Mouse (Mus musculus) liver, embryonic 12.5 days (tissue): ENCODE data around the gene Lypd5. TPM values are rescaled to one million over a fixed set of nuclear protein-coding genes. Genes with fewer than 3 reads are reported as not detected.

Source experiments
- ATAC-seq: fragments of 200-750 bp; cut with Nextera tagmentation; 2 replicates; pipeline ENCODE4 v1.8.0; 2017; ENCODE audit warnings: moderate number of reproducible peaks, mild to moderate bottlenecking, moderate library complexity
- H3K27ac ChIP-seq: fragments of 300-500 bp; sonication (generic); 2 replicates; pipeline ENCODE4 v1.5.1; 2016; ENCODE audit warnings: mild to moderate bottlenecking
- H3K27me3 ChIP-seq: fragments of 300-500 bp; sonication (generic); replicated peaks from 2 replicates; pipeline ENCODE4 v1.6.1; 2016; ENCODE audit warnings: mild to moderate bottlenecking, moderate library complexity
- H3K36me3 ChIP-seq: fragments of 300-500 bp; sonication (generic); 2 replicates; pipeline ENCODE4 v1.6.1; 2016; ENCODE audit warnings: mild to moderate bottlenecking, moderate library complexity
- H3K4me1 ChIP-seq: fragments of 300-500 bp; sonication (generic); 2 replicates; pipeline ENCODE4 v1.6.1; 2016
- H3K4me2 ChIP-seq: fragments of 300-500 bp; sonication (generic); 2 replicates; pipeline ENCODE4 v1.6.1; 2016; ENCODE audit warnings: mild to moderate bottlenecking, moderate library complexity
- H3K4me3 ChIP-seq: fragments of 300-500 bp; sonication (generic); 2 replicates; pipeline ENCODE4 v1.5.1; 2016; ENCODE audit warnings: mild to moderate bottlenecking, moderate library complexity
- H3K9ac ChIP-seq: fragments of 300-500 bp; sonication (generic); 2 replicates; pipeline ENCODE4 v1.6.1; 2016; ENCODE audit warnings: mild to moderate bottlenecking, moderate library complexity
- H3K9me3 ChIP-seq: fragments of 300-500 bp; sonication (generic); replicated peaks from 2 replicates; pipeline ENCODE4 v1.6.1; 2016; ENCODE audit warnings: mild to moderate bottlenecking, moderate library complexity
- WGBS: fragments of 180-500 bp; shearing (Covaris S2); methylation state at CpG from one replicate; pipeline ENCODE4 v1.1.7; 2016; ENCODE audit not compliant: insufficient replicate concordance; 5-methylcytosine and 5-hydroxymethylcytosine counted together
- polyA plus RNA-seq: library from polyadenylated mRNA; unstranded; fragments of >200 nt; fragmentation: Nextera tagmentation; extraction: Ambion mirVana; gene quantifications from 2 replicates; pipeline ENCODE4 v1.2.1, GENCODE M21; 2016

The Lypd5 gene
- polyA plus RNA-seq, 1 experiment from 2014 or later, result not detected

DNA sequence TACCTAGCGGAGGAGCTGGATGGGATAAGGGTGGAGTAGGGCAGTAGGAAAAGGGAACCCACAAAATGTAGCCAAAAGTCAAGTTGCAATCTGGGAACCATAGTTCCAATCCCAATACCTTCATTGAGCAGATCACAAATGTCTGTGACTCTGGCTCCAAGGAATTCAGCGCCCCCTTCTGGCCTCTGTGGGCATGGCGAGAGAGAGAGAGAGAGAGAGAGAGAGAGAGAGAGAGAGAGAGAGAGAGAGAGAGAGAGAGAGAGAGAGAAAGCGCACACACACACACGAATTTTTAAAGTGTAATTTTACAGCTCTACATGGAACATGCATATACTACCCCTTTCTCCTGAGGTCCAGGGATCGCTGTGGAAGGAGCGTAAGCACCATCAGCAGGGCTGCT lies 14.2 kb downstream of the Lypd5 start:
- WGBS, result 18% methylated on average over 6 of the region's 7 CpGs
- H3K9ac ChIP-seq, result no peak overlapping the region
- H3K4me2 ChIP-seq, result peak overlapping the region; percentile 14; the same call in 1 of the 2 replicates
- peaks cover 55% of the 10 kb centered on the region for H3K4me1 ChIP-seq
- H3K36me3 ChIP-seq, result no peaks in the 10 kb centered on the region
- H3K27ac ChIP-seq, result no peak overlapping the region
- no peaks in the 10 kb centered on the region for H3K9me3 ChIP-seq
- ATAC-seq, result no peak
- H3K4me3 ChIP-seq, result no peak overlapping the region
- peaks cover 21% of the 10 kb centered on the region for H3K27me3 ChIP-seq

DNA sequence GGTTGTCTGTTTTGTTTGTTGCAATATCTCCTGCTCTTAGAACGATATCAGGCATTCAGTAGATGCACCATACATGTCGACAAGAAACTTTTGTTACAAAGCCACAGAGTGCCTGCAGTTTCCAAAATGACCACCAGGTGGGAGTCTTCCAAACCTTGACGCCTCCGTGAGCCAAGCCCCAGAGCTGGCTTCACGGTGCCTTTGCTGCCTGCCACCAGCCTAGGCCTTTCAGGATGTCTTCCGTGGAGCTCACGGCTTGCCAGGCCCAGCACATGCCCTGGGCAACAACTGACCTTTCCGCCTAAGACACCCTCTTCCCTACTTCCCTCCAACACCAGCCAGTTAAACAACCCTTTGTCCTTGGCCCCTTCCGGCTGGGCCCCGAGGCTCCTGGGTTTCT lies 15.8 kb downstream of the Lypd5 start:
- 19% methylated on average over 10 of the region's 10 CpGs for WGBS
- Histone ChIP-seq H3K4me2 (peak overlapping the region; percentile 42), H3K9me3 (no peaks in the 10 kb centered on the region), H3K4me3 (no peak overlapping the region), H3K4me1 (peaks cover 71% of the 10 kb centered on the region), H3K36me3 (no peaks in the 10 kb centered on the region), H3K9ac (peak overlapping the region; percentile 60), H3K27ac (peak overlapping the region; percentile 100), H3K27me3 (peaks cover 21% of the 10 kb centered on the region)
- peak; percentile 57 for ATAC-seq

DNA sequence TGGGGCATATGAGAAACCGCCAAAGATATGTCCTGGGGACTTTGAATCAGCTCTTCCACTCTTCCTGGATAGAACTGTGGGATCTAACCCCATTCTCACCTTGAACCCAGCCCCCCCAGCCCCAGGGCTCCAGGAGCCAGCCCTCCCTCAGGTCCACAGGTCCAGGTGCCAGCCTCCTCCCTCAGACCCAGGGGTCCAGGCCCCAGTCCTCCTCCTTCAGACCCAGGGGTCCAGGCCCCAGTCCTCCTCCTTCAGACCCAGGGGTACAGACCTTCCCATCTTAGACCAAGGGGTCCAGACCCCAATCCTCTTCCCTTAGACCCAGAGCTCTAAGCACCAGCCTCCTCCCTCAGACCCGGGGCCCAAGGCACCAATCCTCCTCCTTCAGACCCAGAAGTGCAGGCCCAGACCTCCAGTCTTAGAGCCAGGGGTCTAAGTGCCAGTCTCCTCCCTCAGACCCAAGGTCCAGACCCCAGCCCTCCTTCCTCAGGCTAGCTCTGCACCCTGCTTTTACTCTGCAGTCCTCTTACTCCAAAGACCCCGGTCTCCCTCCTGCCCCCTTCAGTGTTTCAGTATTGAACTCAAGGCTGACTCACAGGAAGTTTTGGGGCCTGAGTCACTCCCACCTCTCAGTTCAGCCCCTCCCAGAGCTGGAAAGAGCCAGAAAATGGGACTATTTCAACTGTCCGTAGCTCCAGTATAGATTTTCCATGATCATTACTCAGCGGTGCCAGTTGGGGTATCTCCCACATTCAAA lies 16.4 kb downstream of the Lypd5 start:
- Histone ChIP-seq H3K27ac (peak overlapping the region; percentile 100), H3K36me3 (no peaks in the 10 kb centered on the region), H3K9me3 (no peaks in the 10 kb centered on the region), H3K4me1 (peaks cover 73% of the 10 kb centered on the region), H3K27me3 (peaks cover 21% of the 10 kb centered on the region), H3K9ac (peak overlapping the region; percentile 60), H3K4me2 (0 out of 2 replicates have a peak overlapping the region, but pooled peaks have one; percentile 10), H3K4me3 (no peak overlapping the region)
- WGBS, result 63% methylated on average over 5 of the region's 5 CpGs
- no peak for ATAC-seq

DNA sequence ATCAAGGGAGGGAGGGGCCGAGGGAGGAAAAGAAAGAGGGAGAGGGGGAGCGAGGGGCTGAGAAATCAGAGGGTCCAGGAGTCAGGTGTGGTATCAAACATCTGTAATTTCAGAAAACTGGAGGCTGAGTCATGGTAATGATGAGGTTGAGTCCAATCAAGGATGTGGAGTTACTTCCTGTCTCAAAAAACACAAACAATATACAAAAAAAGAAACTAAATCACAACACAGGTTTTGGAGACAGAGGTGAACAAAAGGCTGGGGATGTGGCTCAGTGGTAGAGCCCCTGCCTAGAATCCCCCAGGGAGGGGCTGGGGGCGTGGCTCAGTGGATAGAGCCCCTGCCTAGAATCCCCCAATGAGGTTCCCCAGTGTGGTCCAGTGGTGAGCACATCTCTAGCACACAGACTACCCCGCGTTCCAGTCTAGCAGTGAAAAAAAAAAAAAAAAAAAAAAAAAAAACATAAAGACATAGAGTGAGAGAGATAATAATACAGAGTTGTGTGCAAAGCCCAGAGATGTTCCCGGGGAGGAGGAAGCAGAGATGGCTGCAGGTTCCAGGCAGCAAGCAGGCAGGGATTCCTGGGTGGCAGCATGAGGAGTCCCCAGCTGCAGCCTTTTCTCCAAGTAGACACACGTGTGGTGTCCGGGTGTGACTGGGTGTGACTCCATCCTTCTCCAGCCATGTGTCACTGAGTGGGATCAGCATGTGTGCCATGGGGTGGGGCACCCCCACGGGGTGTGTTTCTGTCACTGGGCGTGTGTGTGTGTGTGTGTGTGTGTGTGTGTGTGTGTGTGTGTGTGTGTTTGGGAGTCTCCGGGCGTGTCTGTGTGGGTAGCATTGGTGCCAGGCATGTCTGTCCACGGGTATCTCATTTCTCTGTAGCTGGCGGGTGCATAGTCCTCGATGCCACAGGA lies 18.0 kb downstream of the Lypd5 start:
- peak overlapping the region; percentile 7 for H3K4me2 ChIP-seq
- no peak overlapping the region for H3K4me3 ChIP-seq
- peak overlapping the region; percentile 100 for H3K27ac ChIP-seq
- H3K9me3 ChIP-seq, result no peaks in the 10 kb centered on the region
- peaks cover 73% of the 10 kb centered on the region for H3K4me1 ChIP-seq
- peaks cover 18% of the 10 kb centered on the region for H3K27me3 ChIP-seq
- H3K36me3 ChIP-seq, result 0 out of 2 replicates have a peak, but pooled peaks cover 4% of the 10 kb centered on the region
- H3K9ac ChIP-seq, result peak overlapping the region; percentile 19; the same call in 1 of the 2 replicates
- peak; percentile 5; the same call in 1 of the 2 replicates for ATAC-seq
- 57% methylated on average over 13 of the region's 15 CpGs for WGBS

DNA sequence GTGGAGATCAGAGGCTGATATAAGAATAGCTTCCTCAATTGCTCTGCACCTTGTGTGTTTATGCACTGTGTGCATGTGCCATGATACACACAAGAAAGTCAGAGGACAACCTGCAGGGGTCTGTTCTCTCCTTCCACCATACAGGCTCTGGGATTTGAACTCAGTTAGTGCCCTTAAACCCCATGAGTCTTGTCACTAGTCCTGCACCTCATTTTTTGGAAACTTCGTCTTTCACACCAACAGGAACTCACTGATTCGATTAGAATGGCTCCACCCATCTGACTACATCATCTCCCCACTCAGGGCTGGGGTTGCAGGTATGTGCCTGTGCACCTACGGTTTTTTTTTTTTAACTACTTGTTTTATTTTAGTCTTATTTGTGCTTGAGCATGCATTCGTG lies 19.2 kb downstream of the Lypd5 start:
- Histone ChIP-seq H3K9me3 (no peaks in the 10 kb centered on the region), H3K4me1 (peaks cover 78% of the 10 kb centered on the region), H3K9ac (peak overlapping the region; percentile 100; the same call in 1 of the 2 replicates), H3K4me2 (peak overlapping the region; percentile 96; the same call in 1 of the 2 replicates), H3K36me3 (peaks cover 14% of the 10 kb centered on the region), H3K4me3 (no peak overlapping the region), H3K27ac (peak overlapping the region; percentile 100), H3K27me3 (peaks cover 9% of the 10 kb centered on the region)
- WGBS, result 49% methylated on average over 4 of the region's 4 CpGs
- no peak for ATAC-seq

DNA sequence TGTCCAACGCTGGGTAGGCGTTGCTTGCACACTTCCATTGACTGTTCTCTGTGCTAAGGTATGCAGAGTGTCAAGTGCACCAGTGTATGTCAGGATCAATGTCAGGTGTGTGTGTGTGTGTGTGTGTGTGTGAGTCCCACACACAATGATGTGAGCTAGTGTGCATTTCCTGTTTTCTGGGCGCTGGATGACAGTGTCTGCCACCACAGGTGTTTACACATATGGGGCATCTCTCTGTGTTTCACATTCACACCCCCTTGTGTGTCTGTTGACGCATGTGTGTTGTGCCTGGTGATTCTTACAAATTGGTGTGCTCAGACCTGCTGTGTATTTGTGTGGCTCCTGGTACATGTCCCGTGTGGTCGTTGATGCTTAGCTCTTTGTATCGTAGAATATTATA lies 19.9 kb downstream of the Lypd5 start:
- Histone ChIP-seq H3K27me3 (peaks cover 3% of the 10 kb centered on the region), H3K9me3 (no peaks in the 10 kb centered on the region), H3K36me3 (peaks cover 21% of the 10 kb centered on the region), H3K4me2 (peak overlapping the region; percentile 96), H3K27ac (peak overlapping the region; percentile 100), H3K4me1 (peaks cover 78% of the 10 kb centered on the region), H3K4me3 (peak overlapping the region; percentile 88; the same call in 1 of the 2 replicates), H3K9ac (peak overlapping the region; percentile 100)
- ATAC-seq, result no peak
- WGBS, result 82% methylated on average over 7 of the region's 7 CpGs

DNA sequence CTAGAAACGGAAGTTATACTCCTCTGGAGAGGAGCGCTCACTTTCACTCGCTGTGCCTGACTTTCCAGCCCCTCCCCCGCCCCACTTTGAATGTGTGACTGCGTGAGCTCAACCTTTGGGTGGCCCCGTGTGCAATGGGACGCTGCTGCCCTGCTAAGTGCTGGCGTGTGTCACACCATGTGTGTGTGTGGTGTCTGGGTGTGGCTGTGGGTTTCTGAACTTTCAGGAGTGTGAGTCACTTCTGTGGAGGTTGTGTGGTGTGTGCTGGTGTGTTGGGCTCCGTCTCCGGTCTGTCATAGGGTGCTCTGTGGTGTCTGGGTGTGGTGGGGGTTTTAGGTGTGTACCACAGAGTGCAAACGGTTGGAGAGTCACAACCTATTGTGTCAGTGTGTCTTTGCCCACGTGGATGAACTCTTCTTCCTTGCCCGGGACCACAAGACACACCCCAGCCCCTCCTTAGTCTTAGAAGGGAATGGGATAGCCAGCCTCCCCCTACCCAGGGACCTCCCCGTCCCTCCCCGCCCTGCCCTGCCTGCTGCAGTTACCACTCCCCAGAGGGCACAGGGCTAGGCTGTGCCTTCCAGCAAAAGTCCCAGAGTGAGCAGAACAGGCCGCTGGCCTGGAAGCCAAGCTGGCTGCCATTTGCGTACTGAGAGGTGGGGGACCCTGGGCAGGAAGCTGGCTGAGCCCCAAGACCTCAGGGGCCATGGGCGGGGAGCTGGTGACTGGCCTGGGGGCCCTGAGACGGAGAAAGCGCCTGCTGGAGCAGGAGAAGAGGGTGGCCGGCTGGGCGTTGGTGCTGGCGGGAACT lies 20.9 kb downstream of the Lypd5 start, which contains the start of gene Kcnn4:
Gene Kcnn4 (plus strand): TSS at position 533 of the 811 bp plus-strand sequence.
- no peaks in the 10 kb centered on the region; the same call in 1 of the 2 replicates for H3K27me3 ChIP-seq
- H3K27ac ChIP-seq, result peak within 1 kb of the TSS; percentile 100
- H3K9me3 ChIP-seq, result no peaks in the 10 kb centered on the region
- peak within 1 kb of the TSS; percentile 100 for H3K9ac ChIP-seq
- H3K4me1 ChIP-seq, result peaks cover 79% of the 10 kb centered on the region
- peaks cover 31% of the 10 kb centered on the region for H3K36me3 ChIP-seq
- WGBS, result 10% methylated on average over 20 of the region's 23 CpGs
- ATAC-seq, result peak; percentile 70
- peak within 1 kb of the TSS; percentile 88 for H3K4me3 ChIP-seq
- H3K4me2 ChIP-seq, result peak within 1 kb of the TSS; percentile 96

DNA sequence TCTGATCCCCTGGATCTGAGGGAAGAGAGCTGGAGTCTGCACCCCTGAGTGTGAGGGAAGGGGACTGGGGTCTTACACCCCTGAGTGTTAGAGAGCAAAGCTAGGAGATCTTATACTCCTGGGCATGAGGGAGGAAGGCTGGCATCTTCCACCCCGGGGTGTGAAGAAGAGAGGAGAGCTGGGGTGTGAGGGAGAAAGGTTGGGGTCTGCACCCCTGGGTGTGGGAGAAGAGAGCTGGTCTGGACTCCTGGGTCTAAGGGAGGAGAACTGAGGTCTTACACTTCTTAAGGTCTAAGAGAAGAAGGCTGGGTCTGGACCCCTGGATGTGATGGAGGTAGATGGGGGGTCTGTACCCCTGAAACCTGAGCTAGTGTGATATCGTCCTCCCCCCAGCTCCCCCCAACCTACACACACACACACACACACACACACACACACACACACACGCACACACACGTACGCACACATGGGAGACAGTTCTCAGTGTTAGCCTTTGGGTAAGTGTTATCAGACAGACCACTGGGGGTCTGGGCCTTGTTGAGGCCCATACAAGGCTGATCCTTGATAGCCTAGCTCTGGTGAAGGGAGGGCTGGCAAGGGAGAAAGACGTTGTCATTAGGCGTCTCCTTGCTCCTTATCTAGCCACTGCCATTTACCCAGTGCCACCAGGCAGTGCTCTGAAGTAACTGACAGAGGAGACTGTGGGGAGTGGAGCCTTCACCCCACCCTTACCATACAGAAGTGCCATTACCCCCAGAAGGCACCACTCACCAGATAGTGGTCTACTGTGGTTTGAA lies 22.2 kb downstream of the Lypd5 start:
- no peaks in the 10 kb centered on the region for H3K9me3 ChIP-seq
- H3K4me1 ChIP-seq, result peaks cover 79% of the 10 kb centered on the region
- peak overlapping the region; percentile 100 for H3K9ac ChIP-seq
- peak overlapping the region; percentile 88 for H3K4me3 ChIP-seq
- H3K27ac ChIP-seq, result peak overlapping the region; percentile 100
- no peaks in the 10 kb centered on the region; the same call in 1 of the 2 replicates for H3K27me3 ChIP-seq
- H3K36me3 ChIP-seq, result peaks cover 43% of the 10 kb centered on the region
- peak; percentile 87 for ATAC-seq
- peak overlapping the region; percentile 96 for H3K4me2 ChIP-seq
- 10% methylated on average over 6 of the region's 7 CpGs for WGBS

DNA sequence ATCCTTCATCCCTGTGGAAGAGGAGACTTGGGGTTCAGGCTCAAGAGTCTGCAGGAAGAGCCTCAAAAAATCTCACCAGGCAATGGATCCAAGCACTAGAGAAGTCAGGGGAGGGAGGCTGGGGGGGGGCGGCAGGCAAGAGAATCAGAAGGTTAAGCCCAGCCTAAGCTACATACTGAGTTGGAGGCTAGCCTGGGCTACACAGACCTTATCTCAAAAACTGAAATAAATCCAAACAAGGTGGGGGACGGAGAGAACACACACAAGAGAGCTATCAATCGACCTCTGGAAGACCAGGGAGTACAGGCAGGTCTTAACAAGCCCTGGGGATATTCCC lies 22.8 kb downstream of the Lypd5 start:
- 24% methylated on average over 3 of the region's 3 CpGs for WGBS
- peaks cover 49% of the 10 kb centered on the region for H3K36me3 ChIP-seq
- ATAC-seq, result no peak
- H3K9me3 ChIP-seq, result no peaks in the 10 kb centered on the region
- no peaks in the 10 kb centered on the region; the same call in 1 of the 2 replicates for H3K27me3 ChIP-seq
- peaks cover 79% of the 10 kb centered on the region for H3K4me1 ChIP-seq
- peak overlapping the region; percentile 88 for H3K4me3 ChIP-seq
- peak overlapping the region; percentile 100 for H3K9ac ChIP-seq
- H3K27ac ChIP-seq, result peak overlapping the region; percentile 100
- H3K4me2 ChIP-seq, result peak overlapping the region; percentile 96

DNA sequence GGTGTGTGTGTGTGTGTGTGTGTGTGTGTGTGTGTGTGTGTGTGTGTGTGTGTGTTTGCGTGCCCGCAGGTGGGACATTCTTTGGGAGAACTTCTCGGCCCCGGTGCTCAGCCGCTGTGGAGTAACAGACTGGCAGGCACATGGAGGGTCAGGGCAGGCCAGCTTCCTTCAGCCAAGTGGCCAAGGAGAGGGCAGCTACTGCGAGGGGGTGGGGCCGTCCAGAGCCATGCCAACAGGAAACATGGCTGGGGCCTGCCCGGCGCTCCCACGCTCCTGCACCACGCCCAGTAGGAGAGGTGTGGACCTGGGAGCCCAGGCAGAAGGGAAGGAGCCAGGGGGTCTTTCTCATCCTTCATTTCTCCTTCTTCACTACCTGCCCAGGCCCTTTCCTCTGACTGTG lies 23.3 kb downstream of the Lypd5 start:
- H3K27ac ChIP-seq, result peak overlapping the region; percentile 100
- peak overlapping the region; percentile 96 for H3K4me2 ChIP-seq

More for the DNA sequence above, 23.3 kb downstream of the Lypd5 start:
- Histone ChIP-seq H3K9ac (peak overlapping the region; percentile 100), H3K4me1 (peaks cover 79% of the 10 kb centered on the region), H3K4me3 (peak overlapping the region; percentile 88), H3K27me3 (peaks cover 1% of the 10 kb centered on the region; the same call in 1 of the 2 replicates), H3K9me3 (no peaks in the 10 kb centered on the region), H3K36me3 (peaks cover 50% of the 10 kb centered on the region)
- peak; percentile 17; the same call in 1 of the 2 replicates for ATAC-seq
- 19% methylated on average over 8 of the region's 11 CpGs for WGBS
